Mouse (Mus musculus): ENCODE results near the gene Nr3c2. TPM values are rescaled to one million over a fixed set of nuclear protein-coding genes. Genes with fewer than 3 reads are reported as not detected.

Nr3c2 gene
- polyA plus RNA-seq, 1 experiment from 2014 or later, result 1.4 TPM

- WGBS, result 94% methylated on average over 3 of the region's 3 CpGs
- Histone ChIP-seq H3K27ac (ENCODE audit: low read depth, low read length) (no peak overlapping the region), H3K36me3 (ENCODE audit: control insufficient read depth, insufficient read depth, low read length) (no peaks in the 10 kb centered on the region), H3K4me2 (no peak overlapping the region), H3K4me3 (ENCODE audit: low read depth, low read length) (no peak overlapping the region), H3K9ac (ENCODE audit: low read depth, low read length) (no peak overlapping the region), H3K4me1 (replicated peaks; ENCODE audit: control insufficient read depth, insufficient read depth, low read length) (no peaks in the 10 kb centered on the region), H3K27me3 (replicated peaks; ENCODE audit: control insufficient read depth, insufficient read depth, low read length) (no peaks in the 10 kb centered on the region), H3K9me3 (ENCODE audit: control insufficient read depth, low read length) (no peaks in the 10 kb centered on the region)
- ATAC-seq (replicated peaks; ENCODE audit: low FRiP score) (no peak), DNase-seq (ENCODE audit: low spot score) (no peak)
Observed at GRCm38 (mm10) chr8:77055492-77056021, 156.3 kb downstream of the Nr3c2 start.

- no peak overlapping the region for H3K4me2 ChIP-seq
- H3K4me3 ChIP-seq (ENCODE audit: low read depth, low read length), result no peak overlapping the region
- no peaks in the 10 kb centered on the region for H3K27me3 ChIP-seq (replicated peaks; ENCODE audit: control insufficient read depth, insufficient read depth, low read length)
- ATAC-seq (replicated peaks; ENCODE audit: low FRiP score) (no peak), DNase-seq (ENCODE audit: low spot score) (no peak)
- no peak overlapping the region for H3K27ac ChIP-seq (ENCODE audit: low read depth, low read length)
- no peaks in the 10 kb centered on the region for H3K36me3 ChIP-seq (ENCODE audit: control insufficient read depth, insufficient read depth, low read length)
- H3K4me1 ChIP-seq (replicated peaks; ENCODE audit: control insufficient read depth, insufficient read depth, low read length), result no peaks in the 10 kb centered on the region
- H3K9ac ChIP-seq (ENCODE audit: low read depth, low read length), result no peak overlapping the region
- WGBS, result 82% methylated on average over 6 of the region's 6 CpGs
- H3K9me3 ChIP-seq (ENCODE audit: control insufficient read depth, low read length), result no peaks in the 10 kb centered on the region
Observed at GRCm38 (mm10) chr8:77056853-77057252, 157.6 kb downstream of the Nr3c2 start.

- no peaks in the 10 kb centered on the region for H3K9me3 ChIP-seq (ENCODE audit: control insufficient read depth, low read length)
- no peak for DNase-seq (ENCODE audit: low spot score)
- H3K36me3 ChIP-seq (ENCODE audit: control insufficient read depth, insufficient read depth, low read length), result no peaks in the 10 kb centered on the region
- H3K27me3 ChIP-seq (replicated peaks; ENCODE audit: control insufficient read depth, insufficient read depth, low read length), result no peaks in the 10 kb centered on the region
- no peak overlapping the region for H3K9ac ChIP-seq (ENCODE audit: low read depth, low read length)
- 81% methylated on average over 4 of the region's 4 CpGs for WGBS
- H3K27ac ChIP-seq (ENCODE audit: low read depth, low read length), result no peak overlapping the region
- no peak for ATAC-seq (replicated peaks; ENCODE audit: low FRiP score)
- no peak overlapping the region for H3K4me3 ChIP-seq (ENCODE audit: low read depth, low read length)
- H3K4me2 ChIP-seq, result no peak overlapping the region
- no peaks in the 10 kb centered on the region for H3K4me1 ChIP-seq (replicated peaks; ENCODE audit: control insufficient read depth, insufficient read depth, low read length)
Observed at GRCm38 (mm10) chr8:77082687-77083086, 183.4 kb downstream of the Nr3c2 start.

GRCm38 (mm10) chr8:77086036-77086435 is 186.8 kb downstream of the Nr3c2 start:
- Histone ChIP-seq H3K27ac (ENCODE audit: low read depth, low read length) (no peak overlapping the region), H3K4me2 (no peak overlapping the region), H3K9me3 (ENCODE audit: control insufficient read depth, low read length) (no peaks in the 10 kb centered on the region), H3K4me3 (ENCODE audit: low read depth, low read length) (no peak overlapping the region), H3K27me3 (replicated peaks; ENCODE audit: control insufficient read depth, insufficient read depth, low read length) (no peaks in the 10 kb centered on the region), H3K4me1 (replicated peaks; ENCODE audit: control insufficient read depth, insufficient read depth, low read length) (no peaks in the 10 kb centered on the region), H3K9ac (ENCODE audit: low read depth, low read length) (no peak overlapping the region), H3K36me3 (ENCODE audit: control insufficient read depth, insufficient read depth, low read length) (no peaks in the 10 kb centered on the region)
- ATAC-seq (replicated peaks; ENCODE audit: low FRiP score), result no peak
- WGBS, result 86% methylated on average over 8 of the region's 8 CpGs
- no peak for DNase-seq (ENCODE audit: low spot score)

- 53% methylated on average over 4 of the region's 4 CpGs for WGBS
- H3K9ac ChIP-seq (ENCODE audit: low read depth, low read length), result no peak overlapping the region
- no peaks in the 10 kb centered on the region for H3K9me3 ChIP-seq (ENCODE audit: control insufficient read depth, low read length)
- ATAC-seq (replicated peaks; ENCODE audit: low FRiP score) (no peak), DNase-seq (ENCODE audit: low spot score) (no peak)
- no peak overlapping the region for H3K27ac ChIP-seq (ENCODE audit: low read depth, low read length)
- H3K4me1 ChIP-seq (replicated peaks; ENCODE audit: control insufficient read depth, insufficient read depth, low read length), result no peaks in the 10 kb centered on the region
- no peak overlapping the region for H3K4me3 ChIP-seq (ENCODE audit: low read depth, low read length)
- H3K4me2 ChIP-seq, result no peak overlapping the region
- H3K27me3 ChIP-seq (replicated peaks; ENCODE audit: control insufficient read depth, insufficient read depth, low read length), result no peaks in the 10 kb centered on the region
- no peaks in the 10 kb centered on the region for H3K36me3 ChIP-seq (ENCODE audit: control insufficient read depth, insufficient read depth, low read length)
Observed at GRCm38 (mm10) chr8:77096721-77097120, 197.5 kb downstream of the Nr3c2 start.

GRCm38 (mm10) chr8:77098101-77098500 is 198.9 kb downstream of the Nr3c2 start:
- Histone ChIP-seq H3K4me2 (no peak overlapping the region), H3K27ac (ENCODE audit: low read depth, low read length) (no peak overlapping the region), H3K9ac (ENCODE audit: low read depth, low read length) (no peak overlapping the region), H3K36me3 (ENCODE audit: control insufficient read depth, insufficient read depth, low read length) (no peaks in the 10 kb centered on the region), H3K4me3 (ENCODE audit: low read depth, low read length) (no peak overlapping the region), H3K4me1 (replicated peaks; ENCODE audit: control insufficient read depth, insufficient read depth, low read length) (no peaks in the 10 kb centered on the region), H3K27me3 (replicated peaks; ENCODE audit: control insufficient read depth, insufficient read depth, low read length) (no peaks in the 10 kb centered on the region), H3K9me3 (ENCODE audit: control insufficient read depth, low read length) (no peaks in the 10 kb centered on the region)
- no peak for DNase-seq (ENCODE audit: low spot score)
- ATAC-seq (replicated peaks; ENCODE audit: low FRiP score), result no peak
- 83% methylated on average over 10 of the region's 10 CpGs for WGBS

- no peak overlapping the region for H3K4me2 ChIP-seq
- no peak for ATAC-seq (replicated peaks; ENCODE audit: low FRiP score)
- no peaks in the 10 kb centered on the region for H3K27me3 ChIP-seq (replicated peaks; ENCODE audit: control insufficient read depth, insufficient read depth, low read length)
- no peaks in the 10 kb centered on the region for H3K36me3 ChIP-seq (ENCODE audit: control insufficient read depth, insufficient read depth, low read length)
- H3K4me3 ChIP-seq (ENCODE audit: low read depth, low read length), result no peak overlapping the region
- no peak for DNase-seq (ENCODE audit: low spot score)
- H3K9me3 ChIP-seq (ENCODE audit: control insufficient read depth, low read length), result no peaks in the 10 kb centered on the region
- no peak overlapping the region for H3K27ac ChIP-seq (ENCODE audit: low read depth, low read length)
- H3K4me1 ChIP-seq (replicated peaks; ENCODE audit: control insufficient read depth, insufficient read depth, low read length), result no peaks in the 10 kb centered on the region
- 81% methylated on average over 2 of the region's 2 CpGs for WGBS
- H3K9ac ChIP-seq (ENCODE audit: low read depth, low read length), result no peak overlapping the region
Observed at GRCm38 (mm10) chr8:77100370-77100769, 201.1 kb downstream of the Nr3c2 start.

- Histone ChIP-seq H3K4me3 (ENCODE audit: low read depth, low read length) (no peak overlapping the region), H3K36me3 (ENCODE audit: control insufficient read depth, insufficient read depth, low read length) (no peaks in the 10 kb centered on the region), H3K9ac (ENCODE audit: low read depth, low read length) (no peak overlapping the region), H3K27ac (ENCODE audit: low read depth, low read length) (no peak overlapping the region), H3K4me1 (replicated peaks; ENCODE audit: control insufficient read depth, insufficient read depth, low read length) (no peaks in the 10 kb centered on the region), H3K9me3 (ENCODE audit: control insufficient read depth, low read length) (no peaks in the 10 kb centered on the region), H3K27me3 (replicated peaks; ENCODE audit: control insufficient read depth, insufficient read depth, low read length) (no peaks in the 10 kb centered on the region), H3K4me2 (no peak overlapping the region)
- DNase-seq (ENCODE audit: low spot score), result no peak
- no peak for ATAC-seq (replicated peaks; ENCODE audit: low FRiP score)
- WGBS, result 86% methylated on average over 7 of the region's 7 CpGs
Observed at GRCm38 (mm10) chr8:77102879-77103278, 203.6 kb downstream of the Nr3c2 start.

GRCm38 (mm10) chr8:77112719-77113118 is 213.5 kb downstream of the Nr3c2 start:
- ATAC-seq (replicated peaks; ENCODE audit: low FRiP score) (no peak), DNase-seq (ENCODE audit: low spot score) (no peak)
- Histone ChIP-seq H3K36me3 (ENCODE audit: control insufficient read depth, insufficient read depth, low read length) (no peaks in the 10 kb centered on the region), H3K4me1 (replicated peaks; ENCODE audit: control insufficient read depth, insufficient read depth, low read length) (no peaks in the 10 kb centered on the region), H3K9ac (ENCODE audit: low read depth, low read length) (no peak overlapping the region), H3K4me2 (no peak overlapping the region), H3K9me3 (ENCODE audit: control insufficient read depth, low read length) (no peaks in the 10 kb centered on the region), H3K27ac (ENCODE audit: low read depth, low read length) (no peak overlapping the region), H3K27me3 (replicated peaks; ENCODE audit: control insufficient read depth, insufficient read depth, low read length) (no peaks in the 10 kb centered on the region), H3K4me3 (ENCODE audit: low read depth, low read length) (no peak overlapping the region)
- WGBS, result 84% methylated on average over 2 of the region's 2 CpGs

Data from liver, embryonic 11.5 days (tissue).